Mouse (Mus musculus) olfactory bulb, adult 2 months (tissue): ENCODE data around the gene Slc5a10.

Source experiments
- CTCF ChIP-seq: fragments of 200-500 bp; IDR thresholded peaks from 2 replicates; pipeline ENCODE4 v1.5.1; 2012; ENCODE audit warnings: low read depth, mild to moderate bottlenecking, low read length, moderate library complexity; ENCODE audit not compliant: insufficient read depth
- POLR2A ChIP-seq: fragments of 200-500 bp; IDR thresholded peaks from 2 replicates; pipeline ENCODE4 v1.6.1; 2012; ENCODE audit warnings: mild to moderate bottlenecking, low read depth, low read length, moderate library complexity; ENCODE audit not compliant: insufficient read depth

DNA sequence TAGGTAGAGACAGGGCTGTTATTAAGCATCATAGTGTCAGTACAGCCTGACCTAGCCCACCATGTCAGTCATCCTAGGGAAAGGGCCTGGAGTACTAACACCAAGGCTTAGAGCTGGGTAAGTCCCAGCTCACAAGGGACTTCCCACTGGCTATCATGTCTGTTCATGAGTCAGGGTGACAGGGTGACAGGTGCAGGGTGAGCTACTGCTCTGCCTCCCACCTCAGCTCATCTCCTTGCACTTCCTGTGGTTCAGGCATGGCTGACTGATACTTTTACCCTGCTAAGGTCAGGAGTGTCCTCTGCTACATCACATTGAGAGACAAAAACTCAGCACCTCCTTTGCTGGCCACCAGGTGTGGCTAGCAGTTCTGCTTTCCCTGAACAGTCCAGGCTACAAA lies 21.8 kb downstream of the Slc5a10 start:
- TF ChIP-seq CTCF (no peak), POLR2A (no peak)
